ENCODE assay signal across 31 mouse cellular contexts in the genomic region with DNA sequence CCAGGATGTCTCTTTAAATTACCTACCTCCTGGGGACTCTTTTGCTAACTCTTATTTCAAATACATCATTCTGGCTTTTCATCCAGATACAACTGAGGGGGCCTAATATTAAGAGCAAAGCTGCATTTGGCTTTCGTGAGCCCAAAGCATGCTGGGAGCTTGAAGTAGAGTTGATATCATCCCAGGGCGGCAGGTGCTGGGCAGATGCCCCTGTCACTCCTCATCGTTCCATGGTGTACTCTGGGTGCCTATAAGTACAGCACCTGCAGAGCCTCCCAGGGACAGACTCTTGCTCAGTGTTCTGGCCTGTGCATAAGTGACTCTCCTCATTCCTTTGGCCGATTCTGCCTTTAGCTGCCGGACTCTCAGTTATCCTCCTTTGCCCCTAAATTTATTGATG. TPM values are rescaled to one million over a fixed set of nuclear protein-coding genes. Genes with fewer than 3 reads are reported as not detected.
"Had no signal": no experiment of that assay in that cellular context is flagged by ENCODE, and none has a peak within 500 bp of the region (broad histone marks: within the 10 kb centered on the region; RNA-seq: fewer than 3 reads in every experiment).

No protein-coding gene starts in this region.

- H3K4me2 ChIP-seq: heart, embryonic 11.5 days; heart, embryonic 12.5 days; heart, embryonic 13.5 days; heart, embryonic 15.5 days; hindbrain, embryonic 12.5 days; hindbrain, embryonic 13.5 days; hindbrain, embryonic 14.5 days; hindbrain, embryonic 15.5 days; intestine, embryonic 15.5 days; kidney, embryonic 15.5 days had no signal

- H3K36me3 ChIP-seq: hindbrain, embryonic 10.5 days; hindbrain, embryonic 12.5 days; hindbrain, embryonic 15.5 days; intestine, embryonic 15.5 days had no signal

- DNase-seq: heart, postnatal 10 days; heart, postnatal 14 days; heart, postnatal 36 days; heart, postnatal 4 days; kidney, adult 11 months; kidney, adult 18-20 months; kidney, adult 2 months; kidney, adult 8-10 months; kidney, adult 9 months; kidney, postnatal 10 days; kidney, postnatal 14 days; kidney, postnatal 25 days; kidney, postnatal 36 days; kidney, postnatal 4 days; layer of hippocampus, adult 9-11 months; layer of hippocampus, postnatal 36 days had no signal

- H3K27me3 ChIP-seq: heart, embryonic 12.5 days; heart, embryonic 13.5 days; heart, embryonic 15.5 days; hindbrain, embryonic 12.5 days; hindbrain, embryonic 13.5 days; hindbrain, embryonic 15.5 days; intestine, embryonic 15.5 days; kidney, embryonic 15.5 days had no signal

- H3K4me3 ChIP-seq: heart, embryonic 10.5 days; heart, embryonic 12.5 days; heart, embryonic 13.5 days; heart, embryonic 15.5 days; hindbrain, embryonic 10.5 days; hindbrain, embryonic 12.5 days; hindbrain, embryonic 13.5 days; hindbrain, embryonic 15.5 days; intestine, embryonic 15.5 days; kidney, embryonic 15.5 days; layer of hippocampus, adult 2 months; left cerebral cortex, adult 2 months had no signal

RNA-seq across cellular contexts. Expression of a gene that starts 13.5 kb away (rescaled TPM):
- polyA plus RNA-seq: inflammation-experienced regulatory T-cells, adult 6 months had no signal
